Mouse (Mus musculus) lung, embryonic 16.5 days (tissue): ENCODE measurements at regions not wholly inside any gene's neighbourhood (a gene's known extent, or its start where the extent isn't known, plus 50 kb on each side); places are given as distances from the start of the nearest gene placed in this dataset.

Experiments
- ATAC-seq: fragments of 200-750 bp; cut with Nextera tagmentation; 2 replicates; pipeline ENCODE4 v1.8.0; 2017; ENCODE audit warnings: low read depth, mild to moderate bottlenecking, moderate library complexity
- H3K27ac ChIP-seq: fragments of 300-500 bp; sonication (generic); 2 replicates; pipeline ENCODE4 v1.5.1; 2014; ENCODE audit warnings: mild to moderate bottlenecking, control low read depth, low read length
- H3K27me3 ChIP-seq: fragments of 300-500 bp; sonication (generic); 2 replicates; pipeline ENCODE4 v1.6.1; 2014; ENCODE audit warnings: low read depth, low read length, mixed read lengths; ENCODE audit not compliant: control insufficient read depth, insufficient read depth
- H3K36me3 ChIP-seq: fragments of 300-500 bp; sonication (generic); 2 replicates; pipeline ENCODE4 v1.6.1; 2014; ENCODE audit warnings: low read length; ENCODE audit not compliant: control insufficient read depth, insufficient read depth
- H3K4me1 ChIP-seq: fragments of 300-500 bp; sonication (generic); replicated peaks from 2 replicates; pipeline ENCODE4 v1.6.1; 2014; ENCODE audit warnings: low read length, mixed read lengths; ENCODE audit not compliant: control insufficient read depth, insufficient read depth
- H3K4me2 ChIP-seq: fragments of 300-500 bp; sonication (generic); 2 replicates; pipeline ENCODE4 v1.6.1; 2014; ENCODE audit warnings: low read depth, low read length, control low read depth
- H3K4me3 ChIP-seq: fragments of 300-500 bp; sonication (generic); 2 replicates; pipeline ENCODE4 v1.5.1; 2014; ENCODE audit warnings: mild to moderate bottlenecking, low read length, control low read depth
- H3K9ac ChIP-seq: fragments of 300-500 bp; sonication (generic); 2 replicates; pipeline ENCODE4 v1.6.1; 2014; ENCODE audit warnings: low read length, control low read depth
- H3K9me3 ChIP-seq: fragments of 300-500 bp; sonication (generic); 2 replicates; pipeline ENCODE4 v1.6.1; 2016; ENCODE audit warnings: low read length; ENCODE audit not compliant: control insufficient read depth
- WGBS: fragments of 180-500 bp; shearing (Covaris S2); extraction: QIAGEN DNeasy Blood & Tissue Kit; methylation state at CpG from one replicate; pipeline ENCODE4 v1.1.7; 2014; 5-methylcytosine and 5-hydroxymethylcytosine counted together

GRCm38 (mm10) chr9:14115521-14115920, 159.3 kb upstream of the Sesn3 start:
- 27% methylated on average over 3 of the region's 3 CpGs for WGBS
- no peak overlapping the region for H3K27ac ChIP-seq
- ATAC-seq = no peak
- H3K4me1 ChIP-seq = no peaks in the 10 kb centered on the region
- no peaks in the 10 kb centered on the region for H3K9me3 ChIP-seq
- no peaks in the 10 kb centered on the region for H3K27me3 ChIP-seq
- H3K4me3 ChIP-seq = no peak overlapping the region
- no peak overlapping the region for H3K4me2 ChIP-seq
- H3K9ac ChIP-seq = no peak overlapping the region
- no peaks in the 10 kb centered on the region for H3K36me3 ChIP-seq

- ATAC-seq = no peak
- WGBS = 66% methylated on average over 8 of the region's 8 CpGs
- no peak overlapping the region for H3K4me3 ChIP-seq
Observed at GRCm38 (mm10) chr9:14116097-14116840, 158.6 kb upstream of the Sesn3 start.

GRCm38 (mm10) chr9:14133372-14133771, 141.5 kb upstream of the Sesn3 start:
- WGBS = 40% methylated on average over 5 of the region's 5 CpGs
- Histone ChIP-seq H3K4me2 (no peak overlapping the region), H3K4me1 (no peaks in the 10 kb centered on the region; the same call in 1 of the 2 replicates), H3K27ac (no peak overlapping the region), H3K27me3 (no peaks in the 10 kb centered on the region), H3K9ac (no peak overlapping the region), H3K36me3 (no peaks in the 10 kb centered on the region), H3K9me3 (peaks cover 3% of the 10 kb centered on the region), H3K4me3 (no peak overlapping the region)
- ATAC-seq = no peak

More at GRCm38 (mm10) chr9:14116097-14116840, 158.6 kb upstream of the Sesn3 start:
- Histone ChIP-seq H3K27me3 (no peaks in the 10 kb centered on the region), H3K9me3 (no peaks in the 10 kb centered on the region), H3K27ac (no peak overlapping the region), H3K4me2 (no peak overlapping the region), H3K36me3 (no peaks in the 10 kb centered on the region), H3K4me1 (no peaks in the 10 kb centered on the region), H3K9ac (no peak overlapping the region)

DNA sequence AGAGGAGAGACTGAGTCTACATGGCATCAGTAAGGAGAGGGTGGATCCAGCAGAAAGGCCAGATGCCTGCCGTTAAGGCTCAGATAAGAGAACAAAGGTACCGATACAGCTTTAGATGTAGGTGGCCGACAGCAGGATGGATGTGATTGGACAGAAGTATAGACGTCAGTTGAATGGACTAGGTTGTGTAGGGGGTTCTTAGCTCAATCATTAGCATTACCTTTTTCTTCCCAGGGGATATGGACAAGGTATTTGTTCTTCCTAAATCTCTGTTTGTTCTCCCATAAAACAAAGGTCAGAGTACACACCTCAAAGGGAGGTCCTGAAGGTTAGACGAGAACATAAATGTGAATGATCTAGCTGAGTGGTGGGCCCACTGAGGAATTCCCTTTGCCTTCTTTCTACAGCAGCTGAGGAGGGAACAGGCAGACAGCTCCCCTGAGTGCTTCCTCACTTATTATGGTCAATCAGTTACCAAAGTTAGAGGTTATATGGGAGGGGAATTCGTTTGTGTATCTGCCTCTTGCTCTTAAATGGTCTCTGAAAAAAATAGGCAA, 139.9 kb upstream of the Sesn3 start:
- H3K27me3 ChIP-seq = no peaks in the 10 kb centered on the region
- no peak for ATAC-seq
- no peak overlapping the region for H3K4me2 ChIP-seq
- H3K9ac ChIP-seq = no peak overlapping the region
- no peak overlapping the region for H3K4me3 ChIP-seq
- peaks cover 3% of the 10 kb centered on the region for H3K9me3 ChIP-seq
- H3K27ac ChIP-seq = no peak overlapping the region
- 42% methylated on average over 6 of the region's 6 CpGs for WGBS
- no peaks in the 10 kb centered on the region; the same call in 1 of the 2 replicates for H3K4me1 ChIP-seq
- H3K36me3 ChIP-seq = no peaks in the 10 kb centered on the region

DNA sequence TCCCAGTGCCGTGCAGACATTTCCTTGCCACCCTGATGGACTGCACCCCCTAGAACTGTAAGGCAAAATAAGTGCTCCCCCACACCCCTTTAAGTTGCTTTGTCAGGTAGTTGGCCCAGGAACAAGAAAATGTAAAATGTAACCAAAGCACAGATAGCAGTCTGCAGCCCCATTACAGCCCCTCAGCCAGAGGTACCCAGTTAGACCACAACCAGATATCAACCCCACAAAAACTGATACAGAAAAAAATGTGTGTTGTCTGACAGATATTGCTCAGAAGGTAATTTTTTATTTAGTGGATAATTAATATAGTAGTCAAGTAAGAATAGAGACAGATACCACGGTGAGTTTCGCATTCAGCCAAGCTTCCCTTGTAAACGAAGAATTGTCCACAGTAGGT, 133.5 kb upstream of the Sesn3 start:
- Histone ChIP-seq H3K9me3 (no peaks in the 10 kb centered on the region), H3K9ac (no peak overlapping the region), H3K27me3 (no peaks in the 10 kb centered on the region), H3K4me3 (no peak overlapping the region), H3K36me3 (no peaks in the 10 kb centered on the region), H3K4me1 (no peaks in the 10 kb centered on the region), H3K4me2 (no peak overlapping the region), H3K27ac (no peak overlapping the region)
- no peak for ATAC-seq
- WGBS = 88% methylated on average over 4 of the region's 4 CpGs

GRCm38 (mm10) chr9:14143988-14144387, 130.9 kb upstream of the Sesn3 start:
- no peak overlapping the region for H3K27ac ChIP-seq
- H3K9ac ChIP-seq = no peak overlapping the region
- no peaks in the 10 kb centered on the region for H3K36me3 ChIP-seq
- H3K4me2 ChIP-seq = no peak overlapping the region
- no peaks in the 10 kb centered on the region for H3K4me1 ChIP-seq
- H3K9me3 ChIP-seq = no peaks in the 10 kb centered on the region
- WGBS = 30% methylated on average over 2 of the region's 2 CpGs
- no peak overlapping the region for H3K4me3 ChIP-seq
- ATAC-seq = no peak
- H3K27me3 ChIP-seq = no peaks in the 10 kb centered on the region

DNA sequence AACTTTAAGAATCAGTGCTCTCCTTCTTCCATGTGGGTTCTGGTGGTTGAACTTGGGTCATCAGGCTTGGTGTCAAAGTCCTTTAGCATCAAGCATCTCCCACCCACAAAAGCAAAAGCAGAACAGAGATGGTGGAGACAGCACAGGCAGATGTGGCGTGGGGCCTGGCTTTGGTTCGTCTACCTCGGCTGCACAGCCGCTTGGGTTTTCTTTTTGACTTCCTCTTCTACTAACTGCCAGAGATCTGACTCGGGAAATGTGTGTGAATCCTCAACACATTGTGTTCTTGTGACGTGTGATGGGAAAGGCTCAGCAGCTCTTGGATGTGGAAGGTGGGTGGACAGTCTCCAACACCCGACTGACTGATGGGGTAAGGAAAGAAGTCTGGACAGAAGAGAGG, 127.8 kb upstream of the Sesn3 start:
- H3K27me3 ChIP-seq = no peaks in the 10 kb centered on the region
- no peak overlapping the region for H3K4me2 ChIP-seq
- no peaks in the 10 kb centered on the region for H3K4me1 ChIP-seq

GRCm38 (mm10) chr9:14147731-14148130, 127.1 kb upstream of the Sesn3 start:
- Histone ChIP-seq H3K4me1 (no peaks in the 10 kb centered on the region), H3K36me3 (no peaks in the 10 kb centered on the region), H3K9me3 (no peaks in the 10 kb centered on the region), H3K27me3 (no peaks in the 10 kb centered on the region), H3K9ac (no peak overlapping the region), H3K4me3 (no peak overlapping the region), H3K4me2 (no peak overlapping the region), H3K27ac (no peak overlapping the region)
- ATAC-seq = no peak
- 54% methylated on average over 4 of the region's 4 CpGs for WGBS

More for the DNA sequence above, 127.8 kb upstream of the Sesn3 start:
- Histone ChIP-seq H3K9me3 (no peaks in the 10 kb centered on the region), H3K9ac (no peak overlapping the region), H3K36me3 (no peaks in the 10 kb centered on the region), H3K4me3 (no peak overlapping the region), H3K27ac (no peak overlapping the region)
- 61% methylated on average over 7 of the region's 7 CpGs for WGBS
- ATAC-seq = no peak

DNA sequence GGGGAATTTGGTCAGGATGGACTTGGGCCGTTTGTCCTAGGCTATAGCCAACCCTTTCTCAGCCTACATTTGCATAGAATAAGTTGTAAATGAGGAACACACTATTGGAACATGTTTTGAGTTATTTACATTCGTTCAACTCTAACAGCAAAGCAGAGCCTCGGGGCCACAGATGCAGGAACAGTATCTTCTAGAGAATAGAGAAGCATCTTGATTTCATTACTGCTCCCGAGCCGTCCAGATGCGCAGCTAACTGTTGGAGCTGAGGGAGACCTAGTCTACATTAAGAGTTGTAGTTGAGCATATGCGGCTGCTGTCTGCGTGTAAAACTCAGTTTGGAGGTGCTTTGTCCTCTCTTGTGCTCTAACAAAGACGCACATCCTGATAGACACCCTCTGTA, 124.6 kb upstream of the Sesn3 start:
- Histone ChIP-seq H3K4me2 (no peak overlapping the region), H3K9ac (no peak overlapping the region), H3K27ac (no peak overlapping the region), H3K4me3 (no peak overlapping the region), H3K36me3 (no peaks in the 10 kb centered on the region), H3K27me3 (no peaks in the 10 kb centered on the region), H3K4me1 (no peaks in the 10 kb centered on the region), H3K9me3 (no peaks in the 10 kb centered on the region)
- 91% methylated on average over 9 of the region's 9 CpGs for WGBS
- ATAC-seq = no peak
